Mouse (Mus musculus): ENCODE results near the gene Gm4952.

- TF ChIP-seq CTCF (IDR thresholded peaks at IDR 0.05), result no peak
- TF ChIP-seq EP300 (IDR thresholded peaks at IDR 0.05), result no peak
Measured at GRCm38 (mm10) chr19:12666156-12666555, 66.4 kb downstream of the Gm4952 start.

Measured in lung, postnatal 0 days (tissue).